Comparison of ENCODE assay signal across 8 mouse cellular contexts in genomic region chr13:63929351-63929750, GRCm38 (mm10).
A peak's percentile ranks its signal among the peaks of the same experiment; 100 is the strongest.
DNase-seq lines count a peak whose midpoint lies in the region; ATAC-seq lines count a peak whose summit lies in the region.

No protein-coding gene starts in this region.

- H3K4me3 ChIP-seq in hindbrain, embryonic 16.5 days (ENCODE audit: low read length) = no peak overlapping the region
- H3K4me3 ChIP-seq in limb, embryonic 15.5 days = no peak overlapping the region
- no peak overlapping the region for H3K4me3 ChIP-seq in stomach, embryonic 15.5 days (replicated peaks)

- 19% methylated on average over 1 of the region's 1 CpGs for WGBS in hindbrain, embryonic 16.5 days
- 18% methylated on average over 1 of the region's 1 CpGs for WGBS in limb, embryonic 15.5 days
- 19% methylated on average over 1 of the region's 1 CpGs for WGBS in stomach, embryonic 15.5 days

- no peak overlapping the region for H3K4me2 ChIP-seq in hindbrain, embryonic 16.5 days (ENCODE audit: low read length)
- H3K4me2 ChIP-seq in limb, embryonic 15.5 days = no peak overlapping the region
- H3K4me2 ChIP-seq in stomach, embryonic 15.5 days = no peak overlapping the region

- no peaks in the 10 kb centered on the region for H3K27me3 ChIP-seq in hindbrain, embryonic 16.5 days (replicated peaks; ENCODE audit: control insufficient read depth, insufficient read depth, low read length)
- no peaks in the 10 kb centered on the region; the same call in 1 of the 2 replicates for H3K27me3 ChIP-seq in limb, embryonic 15.5 days
- H3K27me3 ChIP-seq in stomach, embryonic 15.5 days (replicated peaks) = no peaks in the 10 kb centered on the region

- no peaks in the 10 kb centered on the region for H3K9me3 ChIP-seq in hindbrain, embryonic 16.5 days (ENCODE audit: control insufficient read depth, low read length)
- no peaks in the 10 kb centered on the region for H3K9me3 ChIP-seq in limb, embryonic 15.5 days
- H3K9me3 ChIP-seq in stomach, embryonic 15.5 days = no peaks in the 10 kb centered on the region

- H3K36me3 ChIP-seq in hindbrain, embryonic 16.5 days (ENCODE audit: control insufficient read depth, insufficient read depth, low read length) = no peaks in the 10 kb centered on the region
- no peaks in the 10 kb centered on the region for H3K36me3 ChIP-seq in limb, embryonic 15.5 days
- H3K36me3 ChIP-seq in stomach, embryonic 15.5 days = no peaks in the 10 kb centered on the region

- no peak overlapping the region for H3K27ac ChIP-seq in hindbrain, embryonic 16.5 days (ENCODE audit: low read depth, low read length)
- H3K27ac ChIP-seq in limb, embryonic 15.5 days = no peak overlapping the region; the same call in 1 of the 2 replicates
- H3K27ac ChIP-seq in stomach, embryonic 15.5 days = peak overlapping the region; percentile 49; the same call in 1 of the 2 replicates

- H3K4me1 ChIP-seq in hindbrain, embryonic 16.5 days (ENCODE audit: control insufficient read depth, insufficient read depth, low read depth, low read length) = no peaks in the 10 kb centered on the region; the same call in 1 of the 2 replicates
- H3K4me1 ChIP-seq in limb, embryonic 15.5 days = peaks cover 8% of the 10 kb centered on the region; the same call in 1 of the 2 replicates
- H3K4me1 ChIP-seq in stomach, embryonic 15.5 days = peaks cover 12% of the 10 kb centered on the region; the same call in 1 of the 2 replicates

- no peak overlapping the region for H3K9ac ChIP-seq in hindbrain, embryonic 16.5 days (ENCODE audit: low read depth, low read length)
- no peak overlapping the region for H3K9ac ChIP-seq in limb, embryonic 15.5 days
- no peak overlapping the region for H3K9ac ChIP-seq in stomach, embryonic 15.5 days

- ATAC-seq in hindbrain, embryonic 16.5 days = peak; percentile 87
- peak; percentile 56; the same call in 1 of the 2 replicates for ATAC-seq in limb, embryonic 15.5 days (ENCODE audit: insufficient number of reproducible peaks, low FRiP score, low TSS enrichment, low read depth)
- peak; percentile 67; the same call in 1 of the 2 replicates for ATAC-seq in stomach, embryonic 15.5 days (ENCODE audit: insufficient read depth, low FRiP score, low read depth)

- DNase-seq in embryo, embryonic 10 days (ENCODE audit: low spot score) = peak; percentile 58
- no peak for DNase-seq in embryo, embryonic 9.5 days (ENCODE audit: extremely low spot score)
- DNase-seq in 3T3-L1 (ENCODE audit: low read depth, low spot score) = peak; percentile 49
- DNase-seq in cerebellum, postnatal 25 days = peak; percentile 79 to 82
- DNase-seq in gastrocnemius, postnatal 14 days = no peak

- intact Hi-C loops in gastrocnemius, postnatal 14 days (cut with DNase I; ENCODE audit: low total_unique reads) = no loop called here

Comparison
In these comparisons a context has a peak if more than half of its experiments do, and no peak if none do; other contexts are left out.
1. DNase-seq: peak in embryo, embryonic 10 days (single experiment), 3T3-L1 (single experiment) and cerebellum, postnatal 25 days (2 of 2); none in embryo, embryonic 9.5 days (single experiment) and gastrocnemius, postnatal 14 days (single experiment).
2. Peak in every context shown above with its lines, with median percentiles within 50 percentile points of each other: ATAC-seq.